Mouse (Mus musculus) layer of hippocampus, postnatal 25 days (tissue): ENCODE measurements around the gene 2010300C02Rik. TPM values are rescaled to one million over a fixed set of nuclear protein-coding genes. Genes with fewer than 3 reads are reported as not detected.

Experiments
- DNase-seq, 2 experiments: peaks; one replicate each; pipeline ENCODE4 v3.0.0; 2022; ENCODE audit warnings: mixed read lengths in 2 of 2, low spot score in 1 of 2; ENCODE audit errors: extremely low spot score in 1 of 2
- total RNA-seq, 2 experiments: library from RNA; stranded (reverse); gene quantifications; 2 replicates each; pipeline ENCODE4 v1.2.3; 2021

2010300C02Rik gene
- total RNA-seq, 2 experiments from 2014 or later, result 377 to 428 TPM

GRCm38 (mm10) chr1:37585809-37586480 lies 133.9 kb downstream of the 2010300C02Rik start:
- peak in 1 of 2 experiments; percentile 24 for DNase-seq

GRCm38 (mm10) chr1:37583795-37584464 lies 136.0 kb downstream of the 2010300C02Rik start:
- DNase-seq, result no peak

- no peak for DNase-seq
Measured at GRCm38 (mm10) chr1:37583167-37583566, 136.7 kb downstream of the 2010300C02Rik start.

- DNase-seq, result no peak
Measured at GRCm38 (mm10) chr1:37579686-37580085, 140.2 kb downstream of the 2010300C02Rik start.

- DNase-seq, result no peak
Measured at GRCm38 (mm10) chr1:37572528-37573272, 147.2 kb downstream of the 2010300C02Rik start.

GRCm38 (mm10) chr1:37568379-37568778 lies 151.5 kb downstream of the 2010300C02Rik start:
- DNase-seq, result no peak

- no peak for DNase-seq
Measured at GRCm38 (mm10) chr1:37566754-37567153, 153.1 kb downstream of the 2010300C02Rik start.

GRCm38 (mm10) chr1:37566344-37566743 lies 153.5 kb downstream of the 2010300C02Rik start:
- DNase-seq, result no peak

- no peak for DNase-seq
Measured at GRCm38 (mm10) chr1:37565396-37565795, 154.5 kb downstream of the 2010300C02Rik start.

- no peak for DNase-seq
Measured at GRCm38 (mm10) chr1:37561955-37562354, 157.9 kb downstream of the 2010300C02Rik start.

Other genes starting within 250 kb of the 2010300C02Rik start
- 10 to 100 TPM; 24.7 to 28.0 TPM for gene Mgat4a, start 179.1 kb downstream of the 2010300C02Rik start, total RNA-seq
- 10 to 100 TPM; 21.7 to 25.8 TPM for gene Tsga10, start 146.3 kb upstream of the 2010300C02Rik start, total RNA-seq
- 1 to 10 TPM; 7.6 to 7.7 TPM for gene Lipt1, start 151.7 kb upstream of the 2010300C02Rik start, total RNA-seq
- 10 to 100 TPM in 1 of 2 experiments, 1 to 10 TPM in 1; 9.9 to 10.6 TPM for gene Mitd1, start 170.3 kb upstream of the 2010300C02Rik start, total RNA-seq
- 100 to 1,000 TPM; 138 to 142 TPM for gene Mrpl30, start 170.4 kb upstream of the 2010300C02Rik start, total RNA-seq
- under 1 TPM in 1 of 2 experiments, not detected in 1; 0.10 TPM for gene Lyg2, start 196.4 kb upstream of the 2010300C02Rik start, total RNA-seq
- not detected for gene Lyg1, start 237.7 kb upstream of the 2010300C02Rik start, total RNA-seq